Mouse (Mus musculus): ENCODE results near the gene Neurod1.
A peak's percentile ranks its signal among the peaks of the same experiment; 100 is the strongest.

Gene Neurod1

DNA sequence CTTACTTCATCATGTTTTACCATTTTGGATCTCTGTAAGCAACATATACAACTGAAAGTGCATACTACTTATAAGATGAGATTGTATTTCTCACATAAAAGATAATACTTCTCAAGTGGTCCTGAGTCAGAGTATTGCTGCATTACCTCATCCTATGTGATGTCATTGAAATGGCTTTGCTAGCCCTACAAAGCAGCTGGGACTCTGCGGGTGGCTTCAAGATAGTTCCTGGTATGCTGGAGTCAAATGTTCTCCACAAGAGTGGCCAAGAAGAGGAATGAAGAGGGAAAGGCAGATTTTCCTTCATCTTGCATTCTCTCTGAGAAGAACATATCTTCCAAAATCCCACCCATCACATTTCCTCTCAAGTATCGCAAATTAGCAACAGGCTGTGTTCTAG lies 13.2 kb downstream of the Neurod1 start:
- peak; percentile 82 to 83 for DNase-seq

DNA sequence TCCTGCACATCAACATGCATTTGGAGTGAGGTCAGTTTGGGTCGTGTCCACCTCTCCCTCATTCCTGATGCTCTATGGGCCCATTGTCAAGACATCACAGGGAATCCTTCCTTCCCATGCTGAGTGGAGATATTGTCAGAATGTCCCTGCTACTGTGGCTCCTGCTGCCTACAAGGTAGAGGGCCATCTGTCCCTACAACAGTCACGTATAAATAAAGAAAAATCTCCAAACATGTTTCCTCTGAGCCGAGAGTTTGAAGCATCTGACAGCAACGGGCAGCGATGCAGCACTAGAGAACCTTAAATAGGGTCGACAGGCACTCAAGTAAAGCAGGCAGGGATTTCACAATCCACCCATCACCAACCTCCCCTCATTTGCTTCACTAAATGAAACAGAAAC lies 13.6 kb downstream of the Neurod1 start:
- peak; percentile 81 to 87 for DNase-seq

DNA sequence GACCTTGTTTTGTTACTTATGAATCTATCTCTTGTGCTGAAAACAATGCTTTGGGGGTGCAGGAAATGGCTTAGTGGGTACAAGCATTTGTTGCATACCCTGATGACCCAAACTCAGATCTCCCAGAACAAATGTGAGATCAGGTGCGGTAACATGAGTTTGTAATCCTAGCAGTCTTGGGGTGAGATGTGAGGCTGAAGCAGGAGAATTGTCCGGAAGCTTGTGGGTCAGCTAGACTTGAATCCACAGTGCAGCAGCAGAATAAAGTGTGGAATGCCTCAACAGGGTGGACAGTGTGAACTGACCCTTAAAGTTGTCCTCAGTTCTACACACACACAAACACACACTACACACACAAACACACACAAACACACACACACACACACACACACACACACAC lies 14.3 kb downstream of the Neurod1 start:
- DNase-seq: peak in 1 of 2 experiments; percentile 36

DNA sequence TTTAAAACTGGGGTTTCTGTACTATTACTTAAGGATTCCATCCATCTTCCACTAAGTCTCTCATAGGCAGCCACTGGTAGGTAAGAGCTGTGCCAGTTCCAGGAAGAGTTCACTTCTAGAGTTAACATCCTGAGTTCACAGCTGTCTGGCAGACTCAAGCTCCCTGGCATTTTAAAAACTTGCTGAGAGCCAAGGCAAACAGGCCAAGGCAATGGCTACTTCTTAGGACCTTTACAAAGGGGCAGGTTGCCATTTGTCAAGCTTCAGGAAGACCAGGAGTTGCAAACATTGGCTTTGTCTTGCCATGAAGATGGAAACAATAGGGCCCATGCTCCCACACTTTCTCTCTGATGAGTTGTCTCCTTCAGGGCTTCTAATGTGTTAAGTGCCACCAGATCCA lies 26.5 kb downstream of the Neurod1 start:
- DNase-seq: no peak

DNA sequence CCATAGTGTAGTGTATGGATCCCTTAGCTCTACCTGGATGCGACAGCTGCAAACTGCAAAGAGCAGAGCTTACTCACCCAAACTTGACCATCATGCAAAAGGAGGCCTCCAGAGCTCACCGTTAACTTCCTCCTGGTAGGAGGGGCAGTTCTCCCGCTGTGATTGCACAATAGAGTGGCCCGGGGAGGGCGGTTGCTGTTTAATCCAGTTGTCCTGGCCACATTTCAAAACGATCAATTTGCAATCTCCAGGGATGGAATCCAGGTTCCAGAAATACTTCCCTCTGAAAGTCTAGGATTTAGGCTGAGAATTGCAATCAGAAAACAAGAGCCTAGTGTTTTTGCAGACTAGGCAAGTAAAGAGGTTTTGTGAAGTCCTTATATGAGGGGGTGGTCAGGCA lies 26.9 kb downstream of the Neurod1 start:
- DNase-seq: no peak

DNA sequence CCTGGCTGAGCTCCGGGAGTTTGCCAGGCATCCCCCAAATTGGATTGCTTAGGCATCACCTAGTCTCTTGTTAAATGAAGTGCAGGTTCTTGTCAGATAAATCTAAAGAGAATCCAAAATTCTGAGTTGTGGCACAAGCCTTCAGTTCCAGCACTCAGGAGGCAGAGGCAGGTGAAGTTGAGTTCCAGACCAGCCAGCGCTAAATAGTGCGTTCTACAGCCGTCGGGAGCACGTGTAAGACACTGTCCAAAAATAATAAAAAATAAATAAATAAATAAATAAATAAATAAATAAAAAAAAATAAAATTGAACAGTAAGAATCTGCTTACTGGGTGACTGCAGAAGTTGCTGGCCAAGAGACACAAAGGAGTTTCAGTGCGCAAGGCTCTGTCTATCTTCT lies 27.4 kb downstream of the Neurod1 start:
- no peak for DNase-seq

DNA sequence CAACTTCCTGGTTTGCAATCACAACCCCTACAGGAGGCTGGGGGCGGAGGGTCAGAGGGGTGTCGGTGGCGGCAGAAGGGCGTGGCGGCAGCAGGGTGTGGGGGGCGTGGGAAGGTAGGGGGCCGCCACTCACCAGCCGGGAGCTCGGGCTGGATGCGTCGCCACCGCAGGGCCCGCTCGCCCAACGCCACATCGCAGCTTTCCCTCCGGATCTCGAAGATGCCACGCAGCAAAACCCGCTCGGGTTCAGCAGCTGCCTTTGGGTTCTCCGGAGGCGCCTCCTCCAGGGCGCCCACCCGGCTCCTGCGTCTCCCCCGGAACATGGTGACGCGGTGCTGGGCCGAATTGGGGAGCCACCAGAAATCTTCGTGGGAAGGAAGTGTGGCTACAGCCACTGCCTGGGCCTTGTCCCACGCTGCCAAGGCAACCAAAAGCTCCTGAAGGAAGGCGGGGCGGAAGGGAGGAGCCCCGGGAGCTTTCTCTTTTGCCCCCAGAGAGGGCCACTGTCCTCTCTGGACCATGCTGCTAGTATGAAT lies 27.9 kb downstream of the Neurod1 start:
- peak; percentile 53 to 55 for DNase-seq

DNA sequence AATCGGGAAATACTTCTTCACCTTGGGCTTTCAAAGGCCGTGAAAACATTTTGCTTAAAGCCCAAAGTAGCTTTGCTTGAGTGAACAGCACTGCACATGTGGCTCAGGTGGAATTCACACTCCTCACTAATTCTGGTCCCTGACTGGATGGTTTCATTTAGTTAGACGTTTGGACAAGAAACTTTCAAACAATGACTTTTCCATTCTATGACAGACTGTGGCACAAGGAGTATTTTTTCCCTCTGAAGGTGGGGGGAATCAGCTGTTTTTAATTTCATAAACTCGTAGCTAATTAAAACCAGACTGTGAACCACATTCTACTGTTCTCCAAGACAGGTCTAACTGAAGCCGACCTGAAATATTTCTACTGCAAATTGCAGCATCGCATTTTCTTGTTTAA lies 28.5 kb downstream of the Neurod1 start:
- DNase-seq: no peak

DNA sequence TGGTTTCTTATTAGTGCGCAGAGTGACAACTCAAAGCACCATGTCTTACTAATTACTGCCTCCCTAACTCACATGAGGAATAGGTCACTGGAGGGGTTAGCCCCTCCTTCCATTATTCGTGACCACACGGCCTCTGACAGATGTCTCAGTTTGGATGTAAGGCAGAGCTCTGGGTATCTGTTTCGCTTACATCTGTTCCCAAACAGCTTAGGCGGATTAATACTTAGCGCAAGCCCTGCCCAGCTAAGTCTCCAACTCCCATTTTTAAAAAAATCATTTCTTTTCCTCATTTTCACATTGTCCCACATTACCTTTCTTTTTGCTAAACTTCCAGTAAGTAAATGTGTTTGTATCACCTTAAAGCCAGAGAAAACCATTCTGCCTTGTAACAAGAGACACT lies 34.9 kb downstream of the Neurod1 start:
- no peak for DNase-seq

DNA sequence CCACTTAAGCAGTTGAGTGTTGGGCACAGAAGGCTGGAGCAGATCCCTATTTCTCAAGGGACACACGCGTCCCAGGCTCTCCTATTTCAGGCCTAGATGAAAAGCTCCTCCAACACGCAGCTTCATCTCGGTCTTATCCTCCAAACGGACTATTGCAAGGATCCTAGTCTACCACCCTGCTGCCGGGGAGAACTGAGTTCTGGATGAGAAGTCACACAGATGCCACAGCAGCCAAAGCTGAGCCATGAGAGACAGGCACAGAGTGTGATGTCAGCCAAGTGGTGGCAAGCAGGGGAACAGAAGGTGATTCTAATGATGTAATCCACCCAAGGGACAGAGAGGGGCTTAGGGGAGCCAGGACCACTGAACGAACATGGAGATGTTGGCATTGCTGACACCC lies 42.0 kb downstream of the Neurod1 start:
- DNase-seq: peak; percentile 44 to 57

DNA sequence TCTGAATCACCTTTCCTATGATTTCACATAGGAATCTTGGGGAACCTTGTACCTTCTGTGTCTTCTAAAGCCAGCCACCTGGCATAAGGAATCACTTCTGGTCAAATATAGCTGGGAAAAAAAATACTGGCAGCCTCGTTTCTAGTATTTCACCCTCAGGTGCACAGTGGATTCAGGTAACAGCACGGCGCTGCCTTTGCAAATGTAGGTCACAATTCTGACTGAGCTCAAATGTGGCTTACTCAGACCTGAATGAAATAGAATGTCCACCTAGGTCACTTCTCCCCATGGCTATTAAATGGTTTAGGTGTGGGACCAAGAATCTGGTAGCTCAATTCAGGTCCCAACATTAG lies 45.7 kb downstream of the Neurod1 start:
- DNase-seq: peak; percentile 55 to 70

DNA sequence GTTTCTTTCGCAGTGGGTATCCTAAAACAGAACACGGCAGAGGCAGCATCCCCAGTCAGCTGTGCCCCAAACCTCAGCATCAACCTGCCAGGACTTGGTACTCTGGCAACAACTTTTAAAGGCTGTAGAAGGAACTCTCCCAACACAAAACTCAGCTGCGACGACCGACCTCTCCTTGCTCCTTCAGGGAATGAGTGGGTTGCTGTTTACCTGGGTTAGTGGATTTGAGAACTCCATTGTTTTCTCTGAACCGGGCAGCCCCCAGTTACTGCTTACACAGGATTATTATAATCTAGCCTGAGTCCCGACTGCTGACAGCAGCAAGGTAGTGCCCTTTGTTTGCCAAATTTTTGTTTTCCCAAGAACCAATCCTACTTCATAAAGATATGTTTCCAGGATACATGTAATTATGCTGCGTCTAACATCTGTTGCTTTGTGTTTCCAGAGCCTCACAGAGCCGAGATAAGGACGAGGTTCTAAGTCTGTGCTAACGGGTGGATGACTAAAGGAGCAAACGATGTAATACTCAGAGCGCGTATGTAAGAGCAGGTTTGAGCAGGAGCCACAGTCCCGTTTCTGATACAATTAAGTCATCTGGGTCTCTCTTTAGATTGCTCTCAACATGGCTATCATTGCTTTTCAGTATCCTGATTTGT lies 46.2 kb downstream of the Neurod1 start:
- DNase-seq: no peak

DNA sequence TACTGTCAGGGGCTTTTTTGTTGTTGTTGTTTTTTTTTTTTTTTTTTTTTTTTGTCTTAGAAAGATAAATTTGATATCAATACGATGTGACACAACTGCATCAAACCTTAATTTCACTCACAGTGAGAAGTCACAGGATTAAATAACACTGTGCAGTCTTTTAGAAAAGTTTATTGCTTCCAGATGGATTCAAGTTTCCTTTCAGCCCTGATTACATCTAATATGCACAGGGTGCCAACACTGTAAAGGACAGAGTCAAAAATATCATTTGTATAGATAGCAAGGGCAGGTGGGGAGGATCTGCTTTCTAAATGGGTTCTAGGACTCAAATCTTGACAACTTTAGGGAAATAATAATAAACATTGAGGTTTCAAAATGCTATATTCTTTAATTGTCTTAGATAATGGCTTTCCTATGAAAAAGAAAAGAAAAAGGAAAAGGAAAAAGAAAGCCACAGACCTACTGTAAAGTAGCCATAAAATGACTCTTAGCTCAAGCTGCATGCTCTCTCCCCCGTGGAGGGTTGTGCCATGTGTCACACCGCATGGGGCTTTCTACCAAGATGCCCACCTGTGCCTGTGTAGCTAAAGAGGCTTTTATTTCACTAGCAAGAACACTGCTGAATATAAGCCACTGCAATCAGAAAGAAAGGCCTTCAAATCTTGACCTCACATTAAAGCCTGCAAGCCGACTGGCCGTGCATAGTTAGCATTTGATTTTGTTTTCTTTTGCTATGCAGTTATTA lies 50.7 kb downstream of the Neurod1 start:
- DNase-seq: peak; percentile 84 to 86
